Mouse (Mus musculus): ENCODE data around the gene Mios.

Gene Mios

GRCm38 (mm10) chr6:8278426-8279002 lies 69.5 kb downstream of the Mios start:
- DNase-seq: no peak

GRCm38 (mm10) chr6:8283255-8283654 lies 74.2 kb downstream of the Mios start:
- DNase-seq: no peak

GRCm38 (mm10) chr6:8285401-8285960 lies 76.5 kb downstream of the Mios start:
- no peak for DNase-seq
